Mouse (Mus musculus) induced T-regulatory cell, adult 2 months (primary cell): ENCODE data around the gene Rnf149.
"Not testable (repeated sequence)": the region's sequence is repeated elsewhere in the genome, so short reads cannot be mapped to it uniquely, and the experiment has no call there.

ENCODE experiments used
- DNase-seq: peaks from one replicate; pipeline ENCODE4 v3.0.0-alpha.2; 2012; ENCODE audit warnings: low read depth

Rnf149 gene

GRCm38 (mm10) chr1:39577253-39577705 is at the start of gene Rnf149:
Gene Rnf149, minus strand, starts transcription at chr1:39577405.
- DNase-seq: peak; percentile 96

GRCm38 (mm10) chr1:39625491-39625890 is 48.3 kb upstream of the Rnf149 start:
- no peak for DNase-seq

DNA sequence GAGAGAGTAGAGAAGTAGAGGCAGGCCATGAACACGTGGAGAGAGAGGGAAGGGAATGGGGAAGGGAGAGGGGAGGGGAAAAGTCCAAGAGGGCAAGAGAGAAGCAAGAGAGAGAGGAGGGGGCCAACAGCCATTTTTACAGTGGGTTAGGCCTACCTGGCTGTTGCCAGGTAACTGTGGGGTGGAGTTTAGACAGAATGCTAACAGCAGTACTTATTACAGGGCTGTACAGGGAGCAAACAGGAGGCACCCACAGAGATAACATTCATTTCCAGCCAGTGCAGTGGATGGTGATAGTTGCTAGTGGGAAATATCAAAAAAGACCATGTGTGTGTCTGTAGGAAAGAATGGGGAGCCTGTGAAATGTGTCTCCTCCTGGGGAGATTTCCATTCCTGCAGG is 46.5 kb upstream of the Rnf149 start:
- no peak for DNase-seq

DNA sequence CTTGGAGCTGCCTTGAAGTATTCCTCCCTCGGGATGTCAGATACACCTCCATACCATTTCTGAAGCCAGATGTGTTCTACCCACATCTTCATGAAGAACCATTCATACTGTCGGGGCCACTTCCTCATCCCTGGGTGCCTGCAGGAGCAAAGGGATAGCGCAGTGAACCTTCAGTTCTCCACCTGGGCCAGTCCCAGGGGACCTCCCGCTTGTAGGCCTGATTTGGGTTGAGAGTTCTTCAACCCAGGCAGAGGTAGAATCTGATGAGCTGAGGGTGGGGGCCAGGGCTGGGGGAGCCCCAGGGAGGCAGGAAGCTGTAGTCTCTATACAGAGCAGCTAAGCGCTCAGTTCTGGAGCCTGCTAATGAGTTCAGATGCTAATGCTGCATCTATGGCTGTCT is 45.9 kb upstream of the Rnf149 start:
- no peak for DNase-seq

DNA sequence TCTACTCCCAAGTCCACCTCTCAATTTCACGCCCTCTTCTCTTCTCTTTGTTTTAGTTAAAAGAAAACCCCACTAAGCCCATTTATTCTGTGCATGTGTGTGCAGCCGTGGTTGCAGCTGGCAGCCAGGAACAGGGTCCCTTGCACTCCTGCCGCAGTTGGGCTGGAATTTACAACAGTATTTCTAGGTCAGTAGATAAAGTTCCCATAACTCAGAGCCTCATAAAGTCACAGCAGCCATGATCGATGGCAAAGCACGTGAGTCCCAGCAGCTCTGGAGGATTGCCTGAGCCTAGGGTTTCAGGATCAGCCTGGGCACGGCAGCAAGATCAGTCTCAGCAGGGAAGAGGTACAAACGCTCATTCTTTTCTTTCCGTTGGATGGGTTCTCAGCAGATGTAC is 41.3 kb upstream of the Rnf149 start:
- no peak for DNase-seq

DNA sequence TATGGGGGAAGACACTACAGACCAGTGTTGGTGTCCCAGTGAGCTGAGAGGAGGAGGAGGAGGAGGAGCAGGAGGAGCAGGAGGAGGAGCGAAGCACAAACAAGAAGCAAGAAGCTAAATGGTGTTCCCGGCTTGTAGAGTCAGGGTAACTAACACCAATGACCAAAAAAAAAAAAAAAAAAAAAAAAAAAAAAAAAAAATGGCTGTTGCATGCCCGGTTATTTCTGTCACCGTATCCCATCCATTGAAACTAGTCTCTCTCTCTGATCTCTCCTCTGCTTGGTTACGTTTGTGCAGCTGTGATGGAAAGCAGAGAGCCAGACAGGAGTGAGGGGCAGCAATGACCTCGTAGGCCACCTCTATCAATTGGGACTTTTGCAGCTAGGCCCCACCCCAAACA is 38.3 kb upstream of the Rnf149 start:
- DNase-seq: no peak

- DNase-seq: peak; percentile 60
These were observed 37.5 kb upstream of the Rnf149 start for GRCm38 (mm10) chr1:39614462-39615279.

- no peak for DNase-seq
These were observed 35.9 kb upstream of the Rnf149 start for GRCm38 (mm10) chr1:39613061-39613460.

- no peak for DNase-seq
These were observed 35.3 kb upstream of the Rnf149 start for GRCm38 (mm10) chr1:39612491-39612890.

GRCm38 (mm10) chr1:39608534-39608933 is 31.3 kb upstream of the Rnf149 start:
- no peak for DNase-seq

DNA sequence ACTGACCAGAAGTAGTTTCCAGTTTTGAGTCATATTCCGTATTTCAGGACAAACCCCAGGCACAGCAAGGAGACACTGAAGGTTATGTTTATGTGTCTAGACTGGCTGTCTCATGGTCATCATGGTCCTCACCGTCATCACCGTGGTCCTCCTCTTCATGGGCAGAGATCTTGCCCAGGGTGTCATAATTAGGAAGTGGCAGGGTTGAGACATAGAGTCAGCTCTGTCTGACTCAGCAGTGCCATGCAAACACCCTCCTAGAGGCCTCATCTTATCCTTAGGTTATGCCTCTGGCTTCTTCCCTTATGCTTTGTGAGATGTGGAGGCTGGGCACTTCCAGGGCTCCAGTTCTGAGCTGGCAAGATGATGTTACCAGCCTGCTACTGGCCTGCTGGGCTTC is 25.3 kb upstream of the Rnf149 start:
- DNase-seq: no peak

DNA sequence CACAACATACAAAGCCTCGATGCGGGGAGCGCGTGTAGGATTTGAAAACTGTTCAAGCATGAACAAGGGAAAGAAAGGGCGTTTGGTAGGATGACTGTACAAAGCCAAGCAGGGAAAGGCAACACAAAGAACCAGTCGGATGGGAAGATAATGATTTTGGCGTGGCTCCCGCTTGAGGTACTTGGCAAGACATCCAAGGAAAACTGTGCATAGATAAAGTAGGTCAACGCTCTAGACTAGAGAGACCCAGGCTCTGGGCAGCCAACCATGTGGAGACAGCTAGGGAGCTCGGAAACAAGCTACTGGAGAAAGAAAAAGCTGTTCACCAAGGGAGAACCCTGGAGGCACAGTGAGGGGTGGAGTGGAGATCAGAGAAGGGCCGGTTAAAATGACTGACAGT is 21.5 kb upstream of the Rnf149 start:
- DNase-seq: no peak

DNA sequence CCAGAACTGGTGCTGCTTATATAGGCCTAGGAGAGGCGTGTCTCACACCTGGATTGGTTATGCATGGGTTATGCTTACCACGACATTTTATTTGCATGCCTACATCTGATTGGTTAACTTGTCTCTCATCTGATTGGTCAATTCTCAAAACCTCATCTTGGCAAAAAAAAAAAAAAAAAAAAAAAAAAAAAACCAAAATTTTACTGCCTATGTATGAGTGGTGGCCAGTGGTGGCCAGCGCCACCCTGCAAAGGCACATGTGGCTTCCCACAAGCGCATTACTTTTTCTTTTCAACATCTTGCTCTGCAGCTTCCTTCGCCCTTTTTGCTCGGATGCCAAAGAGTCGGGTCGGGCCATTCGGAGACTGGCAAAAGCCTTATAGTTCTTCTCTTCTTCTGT is 19.9 kb upstream of the Rnf149 start:
- not testable (repeated sequence) for DNase-seq

- no peak for DNase-seq
These were observed 16.6 kb upstream of the Rnf149 start for GRCm38 (mm10) chr1:39593836-39594235.

DNA sequence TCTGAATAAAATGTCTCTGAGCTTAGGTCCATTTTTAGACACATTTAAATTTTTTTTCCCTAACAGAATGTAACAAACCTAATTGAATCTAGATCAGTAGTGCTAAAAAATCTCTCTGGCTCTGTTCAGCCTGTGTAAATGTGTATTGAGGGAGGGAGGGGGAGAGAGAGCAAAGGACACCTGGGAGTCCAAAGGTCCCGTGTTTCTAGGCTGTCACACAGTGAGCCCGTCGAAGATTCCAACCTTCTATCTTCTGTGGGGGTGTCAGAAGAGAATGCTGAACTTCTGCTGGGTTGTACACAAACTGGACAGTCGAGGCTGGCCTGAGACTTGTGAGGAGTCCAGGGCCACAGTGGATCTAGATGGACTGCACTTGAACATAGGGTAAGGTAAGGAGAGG is 14.9 kb upstream of the Rnf149 start:
- DNase-seq: no peak

DNA sequence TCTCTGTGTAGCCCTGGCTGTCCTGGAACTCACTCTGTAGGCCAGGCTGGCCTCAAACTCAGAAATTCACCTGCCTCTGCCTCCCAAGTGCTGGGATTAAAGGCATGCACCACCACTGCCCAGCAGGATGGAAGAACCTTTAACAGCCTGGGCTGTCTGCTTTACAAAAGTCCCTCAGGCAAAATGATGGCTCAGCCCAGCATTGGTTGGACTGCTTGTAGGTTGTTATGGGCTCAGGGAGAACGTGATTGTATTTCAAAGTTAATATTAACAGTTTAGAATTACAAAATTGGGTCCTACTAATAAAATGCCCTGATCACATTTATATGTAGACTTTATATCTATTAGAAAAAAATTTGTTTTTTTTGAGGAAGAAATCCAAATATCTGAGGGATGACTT is 14.4 kb upstream of the Rnf149 start:
- DNase-seq: not testable (repeated sequence)

DNA sequence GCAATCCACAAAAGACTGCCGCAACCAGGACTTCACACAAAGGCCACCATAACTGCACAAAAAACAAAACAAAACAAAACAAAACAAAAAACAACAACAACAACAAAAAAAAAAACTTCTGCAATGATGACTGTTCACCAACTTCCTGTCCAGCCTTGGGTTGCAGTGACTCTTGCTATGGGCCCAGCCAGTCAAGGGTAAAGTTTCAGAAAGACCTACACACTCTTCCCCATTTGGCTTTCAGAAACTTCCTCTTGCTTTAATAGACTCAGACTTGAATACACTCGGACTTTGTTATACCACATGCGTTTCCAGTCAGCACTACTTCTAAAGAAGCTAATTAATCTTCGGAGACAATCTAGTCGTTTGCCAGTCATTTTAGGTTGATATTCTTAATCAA is 13.0 kb upstream of the Rnf149 start:
- no peak for DNase-seq

DNA sequence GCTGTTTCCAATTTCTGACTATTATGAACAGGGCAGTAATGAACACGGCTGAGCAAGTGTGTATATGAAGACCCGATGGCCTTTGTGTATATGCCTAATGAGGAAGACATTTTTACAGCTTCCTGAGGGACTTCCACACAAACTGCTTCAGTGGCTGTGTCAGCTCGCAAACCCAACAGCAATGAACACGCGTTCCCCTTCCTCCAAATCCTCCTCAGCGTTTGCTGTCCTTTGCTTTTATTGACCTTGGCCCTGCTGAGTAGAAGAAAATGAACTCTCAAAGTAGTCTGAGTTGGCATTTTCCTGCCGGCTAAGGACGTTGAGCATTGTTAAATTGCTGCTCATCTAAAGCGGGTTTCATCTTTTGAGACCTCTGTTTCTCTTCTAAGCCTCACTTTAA is 8.2 kb upstream of the Rnf149 start:
- DNase-seq: no peak

- DNase-seq: no peak
These were observed 6.0 kb upstream of the Rnf149 start for GRCm38 (mm10) chr1:39583173-39583572.

DNA sequence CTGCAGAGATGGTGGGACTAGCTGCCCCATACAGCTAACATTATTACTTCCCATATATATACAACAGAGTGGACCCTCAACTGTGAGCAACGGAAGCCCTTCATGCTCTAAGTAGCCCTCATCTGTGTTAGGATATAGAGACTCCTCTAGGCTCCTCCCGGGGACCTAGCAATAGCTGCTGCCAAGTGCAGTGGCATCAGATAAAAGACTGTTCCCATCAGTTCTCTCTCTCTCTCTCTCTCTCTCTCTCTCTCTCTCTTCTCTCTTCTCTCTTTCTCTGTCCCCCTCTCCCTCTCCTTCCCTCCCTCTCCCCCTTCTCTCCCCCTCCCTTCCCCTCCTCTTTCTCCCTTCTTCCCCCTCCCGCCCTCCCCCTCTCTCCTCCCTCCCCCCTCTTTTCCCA is 4.0 kb upstream of the Rnf149 start:
- DNase-seq: no peak

DNA sequence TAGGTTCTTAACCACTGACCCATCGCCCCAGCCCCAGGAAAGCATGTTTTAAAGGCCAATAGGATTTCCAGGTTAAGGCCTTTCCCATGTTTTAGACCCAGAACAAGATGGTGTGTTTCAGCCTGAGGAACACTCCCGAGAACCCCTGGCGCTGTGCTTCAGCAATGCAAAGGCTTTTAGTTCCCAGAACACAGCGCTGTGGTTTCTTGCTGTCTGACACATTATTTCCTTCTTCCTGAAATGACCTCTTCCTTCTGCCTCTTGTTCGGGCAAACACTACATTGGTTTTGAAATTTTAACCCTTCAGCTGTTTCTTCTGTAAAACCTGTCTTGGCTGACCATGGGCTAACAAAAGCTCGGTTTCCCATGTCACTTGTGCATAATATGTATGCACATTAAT is 1.9 kb upstream of the Rnf149 start:
- peak; percentile 37 for DNase-seq

DNA sequence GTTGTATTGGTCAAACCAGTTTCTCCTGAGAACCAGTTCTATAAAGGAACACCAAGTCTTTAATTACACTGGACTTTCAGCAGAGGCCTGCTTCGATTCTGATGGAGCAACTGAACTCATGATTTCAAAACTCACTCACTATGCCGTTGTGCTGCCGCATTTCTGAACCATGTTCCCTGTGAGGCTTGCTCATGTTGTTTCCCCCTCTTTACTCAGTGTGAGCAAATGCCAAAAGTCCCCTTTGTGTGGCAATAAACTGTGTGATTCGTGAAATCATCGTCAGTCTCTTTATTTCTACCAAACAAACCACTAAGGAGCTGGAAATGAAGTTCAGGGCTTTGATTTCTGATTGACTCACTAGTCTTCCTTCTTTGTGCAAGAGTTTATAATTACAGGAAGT is 1.2 kb upstream of the Rnf149 start:
- DNase-seq: peak; percentile 62

DNA sequence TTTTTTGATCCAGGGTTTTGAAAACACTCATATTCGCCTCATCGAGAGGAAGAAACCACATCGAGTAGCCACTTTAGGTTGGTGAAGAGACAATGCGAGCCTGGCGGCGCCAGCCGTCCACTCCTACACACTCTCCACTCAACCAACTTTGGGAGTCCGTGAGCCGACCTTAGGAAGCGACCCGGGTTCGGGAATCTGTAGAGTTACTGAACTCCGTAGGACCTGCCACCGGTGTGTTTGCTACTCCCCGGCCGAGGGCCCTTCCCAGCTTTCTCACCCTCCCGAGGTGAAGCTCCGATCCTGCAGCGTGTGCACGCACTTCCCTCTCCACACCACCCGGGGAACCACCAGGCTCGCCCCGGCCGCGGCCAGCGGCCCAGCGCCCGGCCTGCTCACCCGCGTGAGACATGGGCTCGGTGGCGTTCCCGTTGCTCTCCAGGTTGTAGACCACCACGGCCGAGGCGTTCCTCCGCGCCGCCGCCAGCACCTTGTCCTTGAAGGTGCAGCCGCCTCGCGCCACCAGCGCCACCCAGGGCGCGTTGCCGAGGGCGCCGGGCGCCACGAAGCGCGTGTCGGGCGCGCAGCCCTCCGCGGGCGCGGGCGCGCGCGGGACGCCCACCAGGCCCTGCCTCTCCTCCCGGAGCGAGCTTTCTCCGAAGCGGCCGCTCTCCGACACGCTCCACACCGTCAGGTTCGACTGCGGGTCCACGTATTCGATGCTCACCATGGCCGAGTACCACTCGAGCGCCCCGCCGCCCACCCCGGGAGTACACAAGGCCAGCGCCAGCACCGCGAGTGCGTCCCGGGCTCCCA is 568 bp downstream of the Rnf149 start:
- DNase-seq: peak; percentile 72
